ENCODE assay signal across 8 mouse cellular contexts in the genomic region with DNA sequence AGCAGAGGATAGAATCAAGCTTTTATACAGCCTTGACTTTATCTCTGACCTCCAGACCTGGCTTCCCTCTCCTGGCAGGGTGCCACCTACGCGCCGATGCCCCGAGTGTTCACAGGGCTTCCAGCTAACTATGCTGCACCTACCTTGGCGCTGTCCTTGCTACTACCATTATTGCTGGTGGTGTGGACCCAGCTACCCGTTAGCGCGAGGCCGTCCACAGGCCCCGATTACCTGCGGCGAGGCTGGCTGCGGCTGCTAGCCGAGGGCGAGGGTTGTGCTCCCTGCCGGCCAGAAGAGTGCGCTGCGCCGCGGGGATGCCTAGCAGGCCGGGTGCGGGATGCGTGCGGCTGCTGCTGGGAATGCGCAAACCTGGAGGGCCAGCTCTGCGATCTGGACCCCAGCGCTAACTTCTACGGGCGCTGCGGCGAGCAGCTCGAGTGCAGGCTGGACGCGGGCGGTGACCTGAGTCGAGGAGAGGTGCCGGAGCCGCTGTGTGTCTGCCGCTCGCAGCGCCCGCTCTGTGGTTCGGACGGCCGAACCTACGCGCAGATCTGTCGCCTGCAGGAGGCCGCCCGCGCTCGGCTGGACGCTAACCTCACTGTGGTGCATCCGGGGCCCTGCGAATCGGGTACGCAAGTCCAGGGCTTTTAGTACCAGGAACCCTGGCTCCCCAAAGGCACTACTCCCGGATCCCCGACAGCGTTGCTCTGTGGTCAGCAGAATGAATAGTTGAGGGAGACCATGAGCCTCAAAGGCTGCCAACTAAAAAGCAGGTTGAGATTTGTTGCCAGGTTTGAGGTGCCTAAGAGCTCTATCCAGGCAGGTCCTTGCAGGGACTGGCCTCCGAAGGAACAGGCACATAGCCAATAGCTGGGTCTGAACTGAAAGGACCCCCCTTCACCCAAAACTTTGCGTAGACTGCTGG. TPM values are rescaled to one million over a fixed set of nuclear protein-coding genes. Genes with fewer than 3 reads are reported as not detected.
DNase-seq lines count a peak whose midpoint lies in the region; ATAC-seq and TF ChIP-seq lines count a peak whose summit lies in the region.

No protein-coding gene starts in this region.

- WGBS in thymus, adult 2 months: 2% methylated on average over 62 of the region's 62 CpGs
- 1% methylated on average over 62 of the region's 62 CpGs for WGBS in lung, embryonic 14.5 days
- WGBS in olfactory bulb, adult 2 months: 2% methylated on average over 62 of the region's 62 CpGs

- H3K27me3 ChIP-seq in thymus, adult 2 months (ENCODE audit: control insufficient read depth, insufficient read depth, low read length): peaks cover 41% of the 10 kb centered on the region
- peaks cover 63% of the 10 kb centered on the region for H3K27me3 ChIP-seq in lung, embryonic 14.5 days (ENCODE audit: insufficient read depth, low read length)

- no peak for TF ChIP-seq POLR2A in thymus, adult 2 months (IDR thresholded peaks at IDR 0.05; ENCODE audit: control insufficient read depth, extremely low read depth, insufficient read depth, low read length, poor library complexity)
- TF ChIP-seq POLR2A in olfactory bulb, adult 2 months (IDR thresholded peaks at IDR 0.05; ENCODE audit: insufficient read depth, low read depth, low read length): no peak

- H3K4me2 ChIP-seq in lung, embryonic 14.5 days: peak overlapping the region; percentile 88

- no peak overlapping the region for H3K27ac ChIP-seq in thymus, adult 2 months (ENCODE audit: control insufficient read depth, insufficient read depth, low read length)
- H3K27ac ChIP-seq in lung, embryonic 14.5 days (ENCODE audit: low read depth): no peak overlapping the region
- no peak overlapping the region for H3K27ac ChIP-seq in olfactory bulb, adult 2 months (ENCODE audit: insufficient read depth, low read depth, low read length)

- H3K9me3 ChIP-seq in lung, embryonic 14.5 days (ENCODE audit: low read depth, low read length): no peaks in the 10 kb centered on the region

- peaks cover 37% of the 10 kb centered on the region for H3K4me1 ChIP-seq in thymus, adult 2 months (replicated peaks; ENCODE audit: control insufficient read depth, insufficient read depth, low read length)
- peaks cover 24% of the 10 kb centered on the region; the same call in 1 of the 2 replicates for H3K4me1 ChIP-seq in lung, embryonic 14.5 days (ENCODE audit: insufficient read depth)
- H3K4me1 ChIP-seq in olfactory bulb, adult 2 months (ENCODE audit: control insufficient read depth, insufficient read depth, low read length): peaks cover 36% of the 10 kb centered on the region

- peak; percentile 10; the same call in 1 of the 2 replicates for ATAC-seq in common myeloid progenitor, adult 5-6 weeks (replicated peaks; ENCODE audit: low read depth, poor library complexity, severe bottlenecking)
- no peak for ATAC-seq in lung, embryonic 14.5 days (ENCODE audit: insufficient read depth)

- no peaks in the 10 kb centered on the region for H3K36me3 ChIP-seq in thymus, adult 2 months (ENCODE audit: control insufficient read depth, insufficient read depth, low read length)
- no peaks in the 10 kb centered on the region for H3K36me3 ChIP-seq in lung, embryonic 14.5 days (ENCODE audit: insufficient read depth)

- peak; percentile 42 for DNase-seq in thymus, adult 2 months
- no peak for DNase-seq in thymus, adult 18-20 months
- peak; percentile 45 to 70 for DNase-seq in gastrocnemius, postnatal 4 days (ENCODE audit: low spot score in 2 of 2)
- DNase-seq in kidney, adult 8-10 months: peak; percentile 42 to 55
- peak; percentile 69 for DNase-seq in lung, embryonic 14.5 days
- DNase-seq in c-Kit-positive CD71-positive TER-119-positive erythroid progenitor cells, embryonic 14.5 days (ENCODE audit: low spot score): no peak

- H3K4me3 ChIP-seq in thymus, adult 2 months (ENCODE audit: control insufficient read depth, insufficient read depth, low read length): peak overlapping the region; percentile 18
- peak overlapping the region; percentile 62 for H3K4me3 ChIP-seq in lung, embryonic 14.5 days (ENCODE audit: low read depth, low read length)
- H3K4me3 ChIP-seq in olfactory bulb, adult 2 months (ENCODE audit: insufficient read depth, low read depth, low read length): peak overlapping the region; percentile 40

- TF ChIP-seq CTCF in thymus, adult 2 months (IDR thresholded peaks at IDR 0.05; ENCODE audit: borderline replicate concordance, control insufficient read depth, extremely low read depth, insufficient read depth, low read length, poor library complexity): peak; percentile 54; the same call in 1 of the 2 replicates
- TF ChIP-seq CTCF in lung, embryonic 14.5 days (IDR thresholded peaks at IDR 0.05; ENCODE audit: low read depth): peak; percentile 55
- TF ChIP-seq CTCF in olfactory bulb, adult 2 months (IDR thresholded peaks at IDR 0.05; ENCODE audit: insufficient read depth, low read depth, low read length): no peak; the same call in 1 of the 2 replicates

- H3K9ac ChIP-seq in lung, embryonic 14.5 days: peak overlapping the region; percentile 36

RNA-seq across cellular contexts. Expression of gene Kazald1, which starts 1.8 kb away (rescaled TPM):
- 4.6 and 7.9 TPM in 2 replicates for polyA plus RNA-seq in thymus, adult 2 months (2012; rRNA removed)
- 0.50 and 1.1 TPM in 2 replicates for total RNA-seq in common myeloid progenitor, adult 5-6 weeks (2017)
- 1 to 10 TPM; 8.0 to 8.9 TPM for total RNA-seq in gastrocnemius, postnatal 4 days (2021)
- 1.5 and 2.4 TPM in 2 replicates for polyA plus RNA-seq in lung, embryonic 14.5 days (2014; fragmentation: Nextera tagmentation; extraction: Ambion mirVana)
- not detected in 2 replicates for polyA plus RNA-seq in olfactory bulb, adult 2 months (2012; ENCODE audit: insufficient read depth, insufficient read length, low replicate concordance, missing spikeins)

RNA-seq across cellular contexts. Expression of gene Sfxn3, which starts 29.5 kb away (rescaled TPM):
- 46.9 and 61.1 TPM in 2 replicates for polyA plus RNA-seq in thymus, adult 2 months (2012; rRNA removed)
- total RNA-seq in common myeloid progenitor, adult 5-6 weeks (2017): 8.6 and 11.0 TPM in 2 replicates
- 10 to 100 TPM; 24.1 to 25.2 TPM for total RNA-seq in gastrocnemius, postnatal 4 days (2021)
- 18.3 and 19.6 TPM in 2 replicates for polyA plus RNA-seq in lung, embryonic 14.5 days (2014; fragmentation: Nextera tagmentation; extraction: Ambion mirVana)
- not detected in 2 replicates for polyA plus RNA-seq in olfactory bulb, adult 2 months (2012; ENCODE audit: insufficient read depth, insufficient read length, low replicate concordance, missing spikeins)

RNA-seq across cellular contexts. Expression of gene Pdzd7, which starts 31.3 kb away (rescaled TPM):
- 0.33 and 0.47 TPM in 2 replicates for polyA plus RNA-seq in thymus, adult 2 months (2012; rRNA removed)
- 0.23 TPM in 1 of 2 replicates, not detected in the other for total RNA-seq in common myeloid progenitor, adult 5-6 weeks (2017)
- total RNA-seq in gastrocnemius, postnatal 4 days (2021): 1 to 10 TPM; 1.2 to 2.0 TPM
- 0.39 TPM in 2 replicates for polyA plus RNA-seq in lung, embryonic 14.5 days (2014; fragmentation: Nextera tagmentation; extraction: Ambion mirVana)
- not detected in 2 replicates for polyA plus RNA-seq in olfactory bulb, adult 2 months (2012; ENCODE audit: insufficient read depth, insufficient read length, low replicate concordance, missing spikeins)

Comparison
In these comparisons a context has a peak if more than half of its experiments do, and no peak if none do; other contexts are left out.
1. DNase-seq: peak in thymus, adult 2 months (single experiment), gastrocnemius, postnatal 4 days (2 of 2), kidney, adult 8-10 months (2 of 2) and lung, embryonic 14.5 days (single experiment); none in thymus, adult 18-20 months (0 of 2) and c-Kit-positive CD71-positive TER-119-positive erythroid progenitor cells, embryonic 14.5 days (single experiment).
2. Peak in every context shown above with its lines, with median percentiles within 50 percentile points of each other: H3K4me3 ChIP-seq.